Mouse (Mus musculus): ENCODE data around the gene Gm28308. TPM values are rescaled to one million over a fixed set of nuclear protein-coding genes. Genes with fewer than 3 reads are reported as not detected.

The Gm28308 gene
- total RNA-seq, 2 experiments from 2014 or later = not detected

- DNase-seq = no peak
- intact Hi-C loops (cut with DNase I) = no loop called here
Observed at GRCm38 (mm10) chr6:52208868-52209684, 4.1 kb downstream of the Gm28308 start.

GRCm38 (mm10) chr6:52208072-52208867 lies 4.9 kb downstream of the Gm28308 start, which contains the start of gene Hoxa6:
Hoxa6 (minus strand) TSS chr6:52208722.
- no peak for DNase-seq
- intact Hi-C loops (cut with DNase I) = no loop called here

GRCm38 (mm10) chr6:52207684-52207976 lies 5.5 kb downstream of the Gm28308 start:
- DNase-seq = no peak
- intact Hi-C loops (cut with DNase I) = no loop called here

- intact Hi-C loops (cut with DNase I) = no loop called here
- DNase-seq = no peak
Observed at GRCm38 (mm10) chr6:52206882-52207683, 6.1 kb downstream of the Gm28308 start.

GRCm38 (mm10) chr6:52205638-52206621 lies 7.2 kb downstream of the Gm28308 start:
- intact Hi-C loops (cut with DNase I) = no loop called here
- DNase-seq = no peak

- intact Hi-C loops (cut with DNase I) = no loop called here
Observed at GRCm38 (mm10) chr6:52205221-52205620, 7.9 kb downstream of the Gm28308 start.

GRCm38 (mm10) chr6:52204050-52204752 lies 8.9 kb downstream of the Gm28308 start, which contains the start of gene Hoxa5:
Hoxa5 (minus strand) TSS chr6:52204587.
- intact Hi-C loops (cut with DNase I) = loop anchor here (5.0 kb wide), 1 partner anchor 822 kb away; no protein-coding TSS in a partner anchor
- peak in 1 of 2 experiments; percentile 74 for DNase-seq

More at GRCm38 (mm10) chr6:52205221-52205620, 7.9 kb downstream of the Gm28308 start:
- no peak for DNase-seq

- no peak for DNase-seq
- intact Hi-C loops (cut with DNase I) = loop anchor here (5.0 kb wide), 1 partner anchor 821 kb away; no protein-coding TSS in a partner anchor
Observed at GRCm38 (mm10) chr6:52203371-52204049, 9.6 kb downstream of the Gm28308 start.

GRCm38 (mm10) chr6:52203121-52203370 lies 10.1 kb downstream of the Gm28308 start:
- intact Hi-C loops (cut with DNase I) = loop anchor here (5.0 kb wide), 1 partner anchor 821 kb away; no protein-coding TSS in a partner anchor
- no peak for DNase-seq

GRCm38 (mm10) chr6:52202362-52203120 lies 10.6 kb downstream of the Gm28308 start:
- intact Hi-C loops (cut with DNase I) = loop anchor here (5.0 kb wide), 1 partner anchor 820 kb away; no protein-coding TSS in a partner anchor
- no peak for DNase-seq

- intact Hi-C loops (cut with DNase I) = loop anchor here (5.0 kb wide), 1 partner anchor 819 kb away; no protein-coding TSS in a partner anchor
Observed at GRCm38 (mm10) chr6:52201269-52201668, 11.9 kb downstream of the Gm28308 start.

GRCm38 (mm10) chr6:52200751-52201250 lies 12.3 kb downstream of the Gm28308 start:
- intact Hi-C loops (cut with DNase I) = loop anchor here (5.0 kb wide), 1 partner anchor 818 kb away; no protein-coding TSS in a partner anchor
- no peak for DNase-seq

More at GRCm38 (mm10) chr6:52201269-52201668, 11.9 kb downstream of the Gm28308 start:
- no peak for DNase-seq

- intact Hi-C loops (cut with DNase I) = loop anchor here (5.0 kb wide), 1 partner anchor 818 kb away; no protein-coding TSS in a partner anchor
- DNase-seq = no peak
Observed at GRCm38 (mm10) chr6:52200073-52200750, 12.9 kb downstream of the Gm28308 start.

- intact Hi-C loops (cut with DNase I) = loop anchor here (2.0 kb wide), 2 partner anchors 192 to 326 kb away; no protein-coding TSS in a partner anchor
Observed at GRCm38 (mm10) chr6:52197271-52197670, 15.9 kb downstream of the Gm28308 start.

GRCm38 (mm10) chr6:52196811-52197210 lies 16.3 kb downstream of the Gm28308 start:
- intact Hi-C loops (cut with DNase I) = loop anchor here (2.0 kb wide), 2 partner anchors 192 to 326 kb away; no protein-coding TSS in a partner anchor
- no peak for DNase-seq

More at GRCm38 (mm10) chr6:52197271-52197670, 15.9 kb downstream of the Gm28308 start:
- DNase-seq = peak in 1 of 2 experiments; percentile 66

- intact Hi-C loops (cut with DNase I) = loop anchor here (5.0 kb wide), 1 partner anchor 107 kb away; no protein-coding TSS in a partner anchor
- no peak for DNase-seq
Observed at GRCm38 (mm10) chr6:52194690-52195089, 18.4 kb downstream of the Gm28308 start.

Data from heart, postnatal 10 days (tissue).